Mouse (Mus musculus): Measurements from ENCODE around the gene Tkt.

The Tkt gene

GRCm38 (mm10) chr14:30586780-30587461, 38.8 kb downstream of the Tkt start:
- peak; percentile 43 for DNase-seq

GRCm38 (mm10) chr14:30590041-30590645, 42.0 kb downstream of the Tkt start:
- DNase-seq, result peak; percentile 10

- DNase-seq, result no peak
These were observed 42.8 kb downstream of the Tkt start for GRCm38 (mm10) chr14:30590918-30591317.

- DNase-seq, result peak; percentile 92
These were observed 43.3 kb downstream of the Tkt start for GRCm38 (mm10) chr14:30591417-30591816.

GRCm38 (mm10) chr14:30593279-30594091, 45.3 kb downstream of the Tkt start:
- peak; percentile 76 for DNase-seq

GRCm38 (mm10) chr14:30594092-30594695, 46.0 kb downstream of the Tkt start:
- peak; percentile 56 for DNase-seq

GRCm38 (mm10) chr14:30595576-30596313, 47.6 kb downstream of the Tkt start:
- DNase-seq, result peak; percentile 44

GRCm38 (mm10) chr14:30596407-30596806, 48.2 kb downstream of the Tkt start:
- DNase-seq, result no peak

- DNase-seq, result no peak
These were observed 49.0 kb downstream of the Tkt start for GRCm38 (mm10) chr14:30597142-30597541.

- peak; percentile 26 for DNase-seq
These were observed 58.7 kb downstream of the Tkt start for GRCm38 (mm10) chr14:30606817-30607216.

GRCm38 (mm10) chr14:30607696-30608095, 59.5 kb downstream of the Tkt start:
- no peak for DNase-seq

- DNase-seq, result peak; percentile 16
These were observed 60.0 kb downstream of the Tkt start for GRCm38 (mm10) chr14:30608176-30608575.

GRCm38 (mm10) chr14:30609499-30609898, 61.3 kb downstream of the Tkt start:
- DNase-seq, result no peak

GRCm38 (mm10) chr14:30610304-30610703, 62.1 kb downstream of the Tkt start:
- DNase-seq, result no peak

- DNase-seq, result peak; percentile 10
These were observed 62.8 kb downstream of the Tkt start for GRCm38 (mm10) chr14:30610940-30611339.

GRCm38 (mm10) chr14:30612523-30612922, 64.4 kb downstream of the Tkt start:
- peak; percentile 87 for DNase-seq

GRCm38 (mm10) chr14:30612962-30613715, 65.0 kb downstream of the Tkt start:
- no peak for DNase-seq

GRCm38 (mm10) chr14:30616751-30617150, 68.6 kb downstream of the Tkt start:
- no peak for DNase-seq

- no peak for DNase-seq
These were observed 70.7 kb downstream of the Tkt start for GRCm38 (mm10) chr14:30618746-30619275.

- DNase-seq, result peak; percentile 11
These were observed 71.9 kb downstream of the Tkt start for GRCm38 (mm10) chr14:30619982-30620578.

- DNase-seq, result peak; percentile 75
These were observed 74.0 kb downstream of the Tkt start for GRCm38 (mm10) chr14:30622130-30622529.

All from kidney, postnatal 10 days (tissue).